Mouse (Mus musculus) left cerebral cortex, adult 18-20 months (tissue): ENCODE results near the gene Gm5941. TPM values are rescaled to one million over a fixed set of nuclear protein-coding genes. Genes with fewer than 3 reads are reported as not detected.
"Not testable (repeated sequence)": the region's sequence is repeated elsewhere in the genome, so short reads cannot be mapped to it uniquely, and the experiment has no call there.

Experiments used
- DNase-seq, 2 experiments: peaks; one replicate each; pipeline ENCODE4 v3.0.0; 2021 to 2022; ENCODE audit warnings: low spot score in 2 of 2, mixed read lengths in 1 of 2
- long read RNA-seq, 2 experiments: library from polyadenylated mRNA; stranded (forward); transcript quantifications; one replicate each; pipeline ENCODE4 v2.0.0; 2021
- total RNA-seq, 2 experiments: library from RNA; stranded (reverse); gene quantifications; 2 replicates each; pipeline ENCODE4 v1.2.3; 2021

Gm5941 gene
- not detected for total RNA-seq
- long read RNA-seq, experiment 1 = 0 reads
- long read RNA-seq, experiment 2 = 0 reads

GRCm38 (mm10) chrX:92489649-92490048 lies at the start of gene Gm5941:
Gm5941 (plus strand) TSS chrX:92489949.
- not testable (repeated sequence) for DNase-seq

DNA sequence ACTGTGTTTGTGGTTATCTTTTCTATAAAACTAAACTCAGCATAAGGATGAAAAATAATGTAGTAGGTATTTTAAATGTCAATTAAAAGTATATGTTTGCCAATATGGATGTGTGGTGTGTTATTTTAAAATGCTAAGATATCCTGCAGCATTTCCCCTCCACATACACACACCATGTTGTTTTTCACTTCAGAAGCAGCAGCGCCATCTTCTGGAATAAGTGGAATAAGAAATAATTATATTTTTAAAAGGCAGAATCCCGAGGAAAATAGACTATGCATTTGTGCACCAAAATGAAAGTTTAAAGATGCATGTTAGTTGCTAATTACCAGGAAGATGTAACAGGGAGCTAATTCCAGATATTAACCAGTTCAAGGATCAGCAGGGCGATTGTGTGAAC lies 29.3 kb upstream of the Gm5941 start:
- no peak for DNase-seq

DNA sequence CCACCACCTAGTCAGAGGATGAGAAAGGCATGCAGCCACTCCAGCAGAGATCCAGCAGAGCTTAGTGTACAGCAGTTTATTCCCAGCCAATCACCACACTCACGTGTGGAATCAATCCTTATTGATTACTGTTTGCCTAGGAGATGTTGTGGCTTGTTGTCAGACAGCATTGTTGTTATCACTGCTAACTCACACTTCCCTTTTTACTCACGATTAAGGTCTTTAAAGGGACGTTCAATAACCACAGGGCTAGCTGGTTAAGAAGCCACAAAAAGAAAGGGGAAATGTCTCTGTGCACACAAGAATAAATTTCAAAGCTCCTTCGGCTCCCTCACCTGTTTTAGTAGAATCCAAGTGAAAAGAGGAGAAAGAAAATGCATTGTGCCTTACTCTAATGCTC lies 25.0 kb upstream of the Gm5941 start:
- DNase-seq = no peak

DNA sequence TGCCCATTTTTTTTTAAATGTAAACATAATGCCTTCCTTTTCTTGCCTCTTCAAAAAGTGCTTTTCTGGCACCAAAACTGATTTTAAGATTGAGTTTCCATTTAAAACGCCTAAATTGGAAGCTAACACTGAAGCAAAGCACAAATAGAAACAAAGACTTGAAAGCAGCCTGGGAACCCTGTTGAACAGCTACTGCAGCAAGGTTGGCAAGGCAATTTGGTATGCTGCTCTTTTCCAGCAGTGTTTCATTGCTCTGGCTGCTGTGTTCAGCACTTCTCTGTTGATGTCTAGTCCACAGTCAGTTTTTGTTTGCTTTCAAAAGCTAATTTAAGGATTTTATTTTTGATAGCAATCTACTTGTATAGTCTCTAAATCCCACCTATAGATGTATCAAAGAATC lies 8.5 kb downstream of the Gm5941 start:
- no peak for DNase-seq

- DNase-seq = no peak
These were observed 38.1 kb downstream of the Gm5941 start for GRCm38 (mm10) chrX:92527826-92528225.

Other genes starting within 250 kb of the Gm5941 start
- gene Mageb18, start 109.6 kb downstream of the Gm5941 start, total RNA-seq = not detected